Mouse (Mus musculus): Measurements from ENCODE around the gene 1700123O20Rik. TPM values are rescaled to one million over a fixed set of nuclear protein-coding genes. Genes with fewer than 3 reads are reported as not detected.

The 1700123O20Rik gene
- 89.3 and 91.5 TPM in 2 replicates for polyA plus RNA-seq (2014; fragmentation: Nextera tagmentation; extraction: Ambion mirVana)

- Histone ChIP-seq H3K4me1 (ENCODE audit: control insufficient read depth, insufficient read depth, low read length) (peaks cover 17% of the 10 kb centered on the region), H3K9ac (ENCODE audit: low read length) (peak within 1 kb of the TSS; percentile 91), H3K27ac (ENCODE audit: low read depth, low read length) (peak within 1 kb of the TSS; percentile 89), H3K36me3 (ENCODE audit: control insufficient read depth, insufficient read depth, low read length) (peaks cover 41% of the 10 kb centered on the region), H3K4me3 (ENCODE audit: low read depth, low read length) (peak within 1 kb of the TSS; percentile 78), H3K9me3 (replicated peaks; ENCODE audit: control insufficient read depth, low read length) (no peaks in the 10 kb centered on the region), H3K4me2 (ENCODE audit: low read length) (peak within 1 kb of the TSS; percentile 80), H3K27me3 (replicated peaks; ENCODE audit: control insufficient read depth, insufficient read depth, low read length) (no peaks in the 10 kb centered on the region)
- peak; percentile 94 for DNase-seq (ENCODE audit: low spot score)
- ATAC-seq = peak; percentile 77
- WGBS = under 1% methylated on average over 33 of the region's 41 CpGs
Observed at GRCm38 (mm10) chr14:54686063-54686521, at the start of gene 1700123O20Rik. Gene 1700123O20Rik, plus strand, starts transcription at chr14:54686216.

- H3K4me1 ChIP-seq (ENCODE audit: control insufficient read depth, insufficient read depth, low read length) = peaks cover 3% of the 10 kb centered on the region
- H3K36me3 ChIP-seq (ENCODE audit: control insufficient read depth, insufficient read depth, low read length) = peaks cover 58% of the 10 kb centered on the region
- no peak overlapping the region for H3K4me3 ChIP-seq (ENCODE audit: low read depth, low read length)
- no peak overlapping the region for H3K9ac ChIP-seq (ENCODE audit: low read length)
- H3K27me3 ChIP-seq (replicated peaks; ENCODE audit: control insufficient read depth, insufficient read depth, low read length) = no peaks in the 10 kb centered on the region
- H3K4me2 ChIP-seq (ENCODE audit: low read length) = no peak overlapping the region
- ATAC-seq (no peak), DNase-seq (ENCODE audit: low spot score) (peak; percentile 49)
- H3K9me3 ChIP-seq (replicated peaks; ENCODE audit: control insufficient read depth, low read length) = no peaks in the 10 kb centered on the region
- WGBS = 53% methylated on average over 8 of the region's 8 CpGs
- H3K27ac ChIP-seq (ENCODE audit: low read depth, low read length) = no peak overlapping the region
Observed at GRCm38 (mm10) chr14:54636954-54637353, 49.1 kb upstream of the 1700123O20Rik start.

DNA sequence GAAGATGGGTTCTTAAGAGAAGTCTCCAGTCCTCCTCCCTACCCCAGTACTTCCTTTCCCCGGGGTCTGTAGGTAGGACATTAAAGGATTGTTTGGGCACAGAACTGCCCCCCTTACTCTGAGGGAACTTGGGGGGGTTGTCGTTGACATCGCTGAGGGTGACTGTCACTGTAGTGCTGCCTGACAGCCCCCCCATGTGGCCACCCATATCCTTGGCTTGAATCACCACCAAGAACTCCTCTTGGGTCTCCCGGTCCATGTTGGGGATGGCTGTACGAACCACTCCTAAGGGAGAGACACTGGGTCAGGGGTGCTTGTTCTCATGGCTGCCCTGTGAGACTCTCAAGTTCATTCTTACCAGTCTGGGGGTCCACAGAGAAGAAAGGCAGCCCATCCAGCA, 47.8 kb upstream of the 1700123O20Rik start:
- no peak overlapping the region for H3K9ac ChIP-seq (ENCODE audit: low read length)
- no peaks in the 10 kb centered on the region for H3K9me3 ChIP-seq (replicated peaks; ENCODE audit: control insufficient read depth, low read length)
- no peak overlapping the region for H3K4me2 ChIP-seq (ENCODE audit: low read length)
- H3K27me3 ChIP-seq (replicated peaks; ENCODE audit: control insufficient read depth, insufficient read depth, low read length) = no peaks in the 10 kb centered on the region
- DNase-seq (ENCODE audit: low spot score) (no peak), ATAC-seq (no peak)
- no peak overlapping the region for H3K4me3 ChIP-seq (ENCODE audit: low read depth, low read length)
- 78% methylated on average over 5 of the region's 5 CpGs for WGBS
- peaks cover 3% of the 10 kb centered on the region for H3K4me1 ChIP-seq (ENCODE audit: control insufficient read depth, insufficient read depth, low read length)
- no peak overlapping the region for H3K27ac ChIP-seq (ENCODE audit: low read depth, low read length)
- H3K36me3 ChIP-seq (ENCODE audit: control insufficient read depth, insufficient read depth, low read length) = peaks cover 56% of the 10 kb centered on the region

GRCm38 (mm10) chr14:54640121-54640520, 45.9 kb upstream of the 1700123O20Rik start:
- 24% methylated on average over 4 of the region's 4 CpGs for WGBS
- ATAC-seq (no peak), DNase-seq (ENCODE audit: low spot score) (no peak)
- Histone ChIP-seq H3K27ac (ENCODE audit: low read depth, low read length) (no peak overlapping the region), H3K4me2 (ENCODE audit: low read length) (peak overlapping the region; percentile 95), H3K36me3 (ENCODE audit: control insufficient read depth, insufficient read depth, low read length) (peaks cover 61% of the 10 kb centered on the region), H3K4me1 (ENCODE audit: control insufficient read depth, insufficient read depth, low read length) (peaks cover 3% of the 10 kb centered on the region), H3K9ac (ENCODE audit: low read length) (peak overlapping the region; percentile 95), H3K9me3 (replicated peaks; ENCODE audit: control insufficient read depth, low read length) (no peaks in the 10 kb centered on the region), H3K4me3 (ENCODE audit: low read depth, low read length) (peak overlapping the region; percentile 74), H3K27me3 (replicated peaks; ENCODE audit: control insufficient read depth, insufficient read depth, low read length) (no peaks in the 10 kb centered on the region)

DNA sequence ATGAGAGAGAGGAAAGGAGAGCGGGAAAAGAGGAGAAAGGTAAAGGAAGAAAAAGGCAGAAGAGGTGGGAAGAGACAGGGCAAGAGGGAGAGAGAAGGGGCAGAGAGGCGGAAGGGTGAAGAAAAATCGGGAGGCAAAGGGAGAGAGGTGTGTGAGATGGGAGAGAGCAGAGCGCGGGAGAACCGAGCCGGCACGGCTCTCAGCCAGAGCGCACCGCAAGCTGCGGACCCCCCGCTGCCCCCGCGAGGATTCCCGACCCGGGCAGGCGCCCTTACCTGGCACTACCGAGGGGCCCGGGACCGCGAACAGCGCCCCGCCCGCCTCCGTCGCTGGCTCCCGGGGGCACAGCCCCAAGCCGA, 45.1 kb upstream of the 1700123O20Rik start, which contains the start of gene Gm17606:
TSS of gene Gm17606 (plus strand) at position 7 of the 359 bp plus-strand sequence.
- H3K36me3 ChIP-seq (ENCODE audit: control insufficient read depth, insufficient read depth, low read length) = peaks cover 64% of the 10 kb centered on the region
- peak within 1 kb of the TSS; percentile 74 for H3K4me3 ChIP-seq (ENCODE audit: low read depth, low read length)
- 0% methylated on average over 17 of the region's 28 CpGs for WGBS
- H3K27ac ChIP-seq (ENCODE audit: low read depth, low read length) = peak within 1 kb of the TSS; percentile 86
- DNase-seq (ENCODE audit: low spot score) = no peak
- peak within 1 kb of the TSS; percentile 95 for H3K9ac ChIP-seq (ENCODE audit: low read length)
- peak within 1 kb of the TSS; percentile 95 for H3K4me2 ChIP-seq (ENCODE audit: low read length)
- peak; percentile 56; the same call in 1 of the 2 replicates for ATAC-seq
- no peaks in the 10 kb centered on the region for H3K27me3 ChIP-seq (replicated peaks; ENCODE audit: control insufficient read depth, insufficient read depth, low read length)
- H3K4me1 ChIP-seq (ENCODE audit: control insufficient read depth, insufficient read depth, low read length) = peaks cover 3% of the 10 kb centered on the region
- H3K9me3 ChIP-seq (replicated peaks; ENCODE audit: control insufficient read depth, low read length) = no peaks in the 10 kb centered on the region

DNA sequence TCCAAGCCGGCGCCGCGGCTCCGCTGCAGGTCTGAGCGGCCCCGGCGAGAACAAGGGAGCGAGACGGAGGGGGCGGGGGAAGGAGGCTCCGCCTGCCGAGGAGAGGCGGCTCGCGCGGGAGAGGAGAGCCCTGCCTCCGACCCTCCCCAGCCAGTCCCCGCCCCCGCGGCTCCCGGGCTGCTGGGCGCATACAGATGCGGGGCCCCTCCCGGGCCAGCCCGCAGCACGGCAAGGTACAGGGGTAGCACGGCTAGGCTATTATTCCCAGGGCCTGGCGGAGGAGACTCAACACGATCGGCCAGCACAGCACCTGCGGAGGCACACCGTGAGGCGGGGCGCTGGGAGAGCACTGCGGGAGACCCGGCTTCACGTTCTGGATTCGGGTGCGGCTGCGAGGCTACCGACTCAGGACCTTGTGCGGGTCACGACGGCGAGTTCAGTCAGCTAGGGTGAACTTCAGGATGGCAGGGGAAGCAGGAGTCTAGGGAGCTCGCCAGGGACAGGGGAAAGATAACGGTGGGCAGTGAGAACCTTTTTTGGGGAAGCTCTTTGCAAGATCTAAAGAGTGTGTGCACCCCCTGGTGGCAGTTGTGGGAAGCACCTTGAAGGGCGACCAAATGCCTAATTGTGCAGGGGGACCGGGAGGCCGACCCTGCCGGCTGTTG, 44.6 kb upstream of the 1700123O20Rik start, which contains the start of gene Cdh24:
TSS of gene Cdh24 (minus strand) at position 60 of the 665 bp plus-strand sequence.
- DNase-seq (ENCODE audit: low spot score) (peak; percentile 96), ATAC-seq (peak; percentile 95)
- peak within 1 kb of the TSS; percentile 95 for H3K4me2 ChIP-seq (ENCODE audit: low read length)
- peak within 1 kb of the TSS; percentile 86 for H3K27ac ChIP-seq (ENCODE audit: low read depth, low read length)
- H3K27me3 ChIP-seq (replicated peaks; ENCODE audit: control insufficient read depth, insufficient read depth, low read length) = no peaks in the 10 kb centered on the region
- WGBS = under 1% methylated on average over 43 of the region's 52 CpGs
- peak within 1 kb of the TSS; percentile 95 for H3K9ac ChIP-seq (ENCODE audit: low read length)
- peaks cover 3% of the 10 kb centered on the region for H3K4me1 ChIP-seq (ENCODE audit: control insufficient read depth, insufficient read depth, low read length)
- no peaks in the 10 kb centered on the region for H3K9me3 ChIP-seq (replicated peaks; ENCODE audit: control insufficient read depth, low read length)
- H3K4me3 ChIP-seq (ENCODE audit: low read depth, low read length) = peak within 1 kb of the TSS; percentile 74
- H3K36me3 ChIP-seq (ENCODE audit: control insufficient read depth, insufficient read depth, low read length) = peaks cover 64% of the 10 kb centered on the region

- Histone ChIP-seq H3K27ac (ENCODE audit: low read depth, low read length) (no peak overlapping the region), H3K9ac (ENCODE audit: low read length) (no peak overlapping the region), H3K36me3 (ENCODE audit: control insufficient read depth, insufficient read depth, low read length) (peaks cover 64% of the 10 kb centered on the region), H3K9me3 (replicated peaks; ENCODE audit: control insufficient read depth, low read length) (no peaks in the 10 kb centered on the region), H3K4me3 (ENCODE audit: low read depth, low read length) (no peak overlapping the region), H3K4me2 (ENCODE audit: low read length) (no peak overlapping the region), H3K27me3 (replicated peaks; ENCODE audit: control insufficient read depth, insufficient read depth, low read length) (no peaks in the 10 kb centered on the region), H3K4me1 (ENCODE audit: control insufficient read depth, insufficient read depth, low read length) (peaks cover 3% of the 10 kb centered on the region)
- ATAC-seq = no peak
- 78% methylated on average over 25 of the region's 25 CpGs for WGBS
- no peak for DNase-seq (ENCODE audit: low spot score)
Observed at GRCm38 (mm10) chr14:54642224-54642944, 43.6 kb upstream of the 1700123O20Rik start.

GRCm38 (mm10) chr14:54643011-54643410, 43.0 kb upstream of the 1700123O20Rik start:
- DNase-seq (ENCODE audit: low spot score) = no peak
- H3K27ac ChIP-seq (ENCODE audit: low read depth, low read length) = no peak overlapping the region
- no peak for ATAC-seq

More at GRCm38 (mm10) chr14:54643011-54643410, 43.0 kb upstream of the 1700123O20Rik start:
- Histone ChIP-seq H3K9me3 (replicated peaks; ENCODE audit: control insufficient read depth, low read length) (no peaks in the 10 kb centered on the region), H3K4me1 (ENCODE audit: control insufficient read depth, insufficient read depth, low read length) (peaks cover 3% of the 10 kb centered on the region), H3K9ac (ENCODE audit: low read length) (no peak overlapping the region), H3K4me2 (ENCODE audit: low read length) (no peak overlapping the region), H3K4me3 (ENCODE audit: low read depth, low read length) (no peak overlapping the region), H3K27me3 (replicated peaks; ENCODE audit: control insufficient read depth, insufficient read depth, low read length) (no peaks in the 10 kb centered on the region), H3K36me3 (ENCODE audit: control insufficient read depth, insufficient read depth, low read length) (peaks cover 64% of the 10 kb centered on the region)
- WGBS = 87% methylated on average over 2 of the region's 2 CpGs
